Mouse (Mus musculus) heart, postnatal 10 days (tissue): ENCODE results near the gene Evc2. TPM values are rescaled to one million over a fixed set of nuclear protein-coding genes. Genes with fewer than 3 reads are reported as not detected.

Experiments
- DNase-seq, 2 experiments: peaks; one replicate each; pipeline ENCODE4 v3.0.0; 2021
- intact Hi-C: fragments of 180-260 bp; cut with DNase I; formaldehyde crosslinking; loops from one replicate; pipeline ENCODE4 v1.15.1; 2025
- total RNA-seq, 2 experiments: library from RNA; stranded (reverse); gene quantifications; 2 replicates each; pipeline ENCODE4 v1.2.3; 2021

Evc2 gene
- total RNA-seq, 2 experiments from 2014 or later: 5.2 to 5.7 TPM

- DNase-seq: no peak
- intact Hi-C loops: no loop called here
These were observed 129.3 kb downstream of the Evc2 start for GRCm38 (mm10) chr5:37467646-37468045.

- intact Hi-C loops: no loop called here
- no peak for DNase-seq
These were observed 130.7 kb downstream of the Evc2 start for GRCm38 (mm10) chr5:37469031-37469430.

- no peak for DNase-seq
- intact Hi-C loops: no loop called here
These were observed 133.3 kb downstream of the Evc2 start for GRCm38 (mm10) chr5:37471584-37471983.

- intact Hi-C loops: no loop called here
- DNase-seq: no peak
These were observed 133.8 kb downstream of the Evc2 start for GRCm38 (mm10) chr5:37472025-37472608.

Other genes with a start within 250 kb of the Evc2 start
- gene Crmp1, start 96.6 kb upstream of the Evc2 start, total RNA-seq: 1 to 10 TPM; 7.3 to 7.8 TPM
- gene Evc, start 1.6 kb upstream of the Evc2 start, total RNA-seq: 10 to 100 TPM in 1 of 2 experiments, 1 to 10 TPM in 1; 6.0 to 10.0 TPM